Mouse (Mus musculus) 3134 (cell line): Measurements from ENCODE around the gene Golga4.

Experiments
- DNase-seq: peaks from one replicate; pipeline ENCODE4 v3.0.0-alpha.2; 2011; ENCODE audit warnings: low spot score; ENCODE audit not compliant: insufficient read length; ENCODE audit errors: extremely low read depth

Gene Golga4

DNA sequence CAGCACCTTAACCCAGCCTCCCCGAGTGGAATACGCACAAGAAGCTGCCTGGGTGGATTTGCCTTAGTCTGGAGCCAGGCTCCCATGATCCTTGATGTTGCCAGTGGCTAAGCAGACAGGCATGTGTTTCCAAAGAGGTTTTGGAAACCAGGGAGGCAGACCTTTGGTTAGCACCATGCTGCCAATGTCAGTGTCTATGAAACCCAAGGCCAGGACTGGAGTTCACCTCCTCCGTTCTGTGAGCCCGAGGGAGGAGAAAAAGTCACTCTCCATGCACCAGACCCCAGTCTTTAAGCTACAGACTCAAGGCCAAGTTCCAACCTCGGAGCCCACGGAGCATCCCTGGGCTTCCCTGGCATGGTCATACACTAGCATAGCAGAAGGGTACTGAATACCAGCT, 115.6 kb downstream of the Golga4 start:
- DNase-seq: no peak

DNA sequence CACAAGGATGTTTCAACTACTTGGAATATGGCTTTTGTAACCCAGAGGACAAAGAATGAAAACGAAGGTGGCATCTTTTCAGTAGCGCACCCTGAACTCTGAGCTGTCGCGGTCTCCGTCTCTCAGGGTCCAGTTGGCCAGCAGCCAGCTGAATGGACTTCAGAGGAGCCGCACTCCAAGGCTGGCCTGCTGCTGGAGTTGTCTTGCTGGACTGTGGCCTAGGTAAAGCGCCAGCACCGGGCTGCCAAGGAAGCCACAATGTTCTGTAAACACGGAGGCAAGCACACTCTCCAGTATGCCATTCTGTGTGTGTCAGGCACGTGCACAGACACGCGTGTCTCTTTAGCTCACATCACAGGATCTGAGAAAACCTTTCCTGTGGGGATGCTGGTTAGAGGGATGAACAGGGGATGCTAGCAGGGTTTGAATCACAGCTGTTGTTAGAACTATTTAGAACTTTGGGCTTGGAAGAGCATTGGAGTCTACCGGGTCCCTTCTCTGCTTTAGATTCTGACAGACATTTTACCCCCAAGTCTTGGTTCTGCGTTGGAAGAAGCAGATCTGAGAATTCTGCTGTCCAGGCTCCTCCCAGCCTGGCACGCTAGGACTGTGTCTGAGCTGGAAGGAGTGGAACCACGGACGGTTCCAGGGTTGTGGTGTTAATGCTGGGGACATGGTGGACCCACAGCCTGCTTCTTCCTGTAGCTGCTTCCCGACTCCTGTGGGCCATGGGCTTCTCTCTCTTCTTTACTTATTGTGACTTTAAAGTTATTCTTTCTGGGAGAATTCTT, 116.5 kb downstream of the Golga4 start:
- no peak for DNase-seq

DNA sequence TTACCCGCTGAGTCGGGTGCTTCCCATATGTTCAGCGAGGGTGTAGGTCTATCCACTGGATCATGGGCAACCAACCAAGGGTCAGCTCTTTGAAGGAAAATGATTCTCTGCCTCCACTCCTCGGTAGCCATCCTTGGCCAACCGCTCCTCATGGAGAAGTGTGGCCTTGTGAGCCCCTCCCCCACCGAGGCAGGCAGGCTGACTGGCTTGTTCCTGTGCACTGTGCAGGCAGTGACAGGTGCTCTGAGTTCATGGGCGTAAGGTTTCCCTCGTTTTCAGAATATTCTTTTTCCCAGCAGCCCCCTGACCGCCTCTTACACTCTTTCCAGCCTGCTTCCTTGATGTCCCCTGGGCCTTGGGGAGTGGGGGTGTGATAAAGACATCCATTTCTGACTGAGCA, 117.4 kb downstream of the Golga4 start:
- DNase-seq: no peak

DNA sequence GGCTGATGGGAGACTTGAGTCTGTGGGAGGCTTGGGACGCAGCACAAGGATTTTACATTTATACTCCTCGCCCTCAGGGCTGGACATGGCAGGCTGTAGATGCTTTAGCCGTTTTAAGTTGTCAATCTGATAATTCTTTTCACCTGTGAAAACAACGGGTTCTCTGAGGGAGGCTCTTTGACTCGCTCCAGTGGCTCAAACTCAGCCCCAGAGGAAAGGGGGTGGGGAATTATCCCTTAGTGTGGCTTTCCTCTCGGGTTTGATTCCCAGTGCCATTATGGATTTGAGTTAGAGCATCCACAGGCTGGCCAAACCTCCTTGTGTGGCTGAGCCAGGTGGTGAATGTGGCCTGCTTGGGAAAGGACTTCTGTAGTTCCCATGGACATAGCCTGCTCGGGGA, 118.1 kb downstream of the Golga4 start:
- no peak for DNase-seq

DNA sequence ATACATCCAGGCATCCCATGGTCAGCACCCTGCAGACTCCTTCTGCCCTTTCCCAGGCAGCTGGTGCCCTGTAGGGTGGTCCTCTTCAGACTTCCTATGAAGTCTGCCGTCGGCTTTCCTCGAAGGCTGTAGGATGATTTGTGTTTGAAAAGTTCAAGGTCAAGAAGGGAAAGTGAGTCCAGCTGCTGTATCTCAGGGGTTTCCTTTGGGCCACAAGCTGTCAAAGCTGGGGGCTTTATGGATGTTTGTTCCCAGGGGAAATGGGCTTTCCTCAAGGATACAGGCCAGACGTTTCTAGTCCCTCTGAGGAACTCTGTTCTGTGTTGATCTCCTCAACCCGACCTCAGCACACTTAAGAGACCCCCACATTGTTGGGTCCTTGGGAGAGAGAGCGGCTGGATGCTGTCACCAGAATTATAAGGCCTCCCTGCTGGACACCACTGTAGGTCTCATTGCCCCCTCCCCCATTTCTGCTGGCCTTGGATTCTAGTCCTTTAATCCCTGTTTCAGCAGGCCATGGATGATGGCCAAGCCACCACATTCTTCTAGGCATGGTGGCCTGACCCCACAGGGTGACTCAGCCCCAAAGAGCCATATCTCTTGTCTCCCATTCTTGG, 123.8 kb downstream of the Golga4 start:
- DNase-seq: peak; percentile 18
